Mouse (Mus musculus): Measurements from ENCODE around the gene Pgm5.

DNA sequence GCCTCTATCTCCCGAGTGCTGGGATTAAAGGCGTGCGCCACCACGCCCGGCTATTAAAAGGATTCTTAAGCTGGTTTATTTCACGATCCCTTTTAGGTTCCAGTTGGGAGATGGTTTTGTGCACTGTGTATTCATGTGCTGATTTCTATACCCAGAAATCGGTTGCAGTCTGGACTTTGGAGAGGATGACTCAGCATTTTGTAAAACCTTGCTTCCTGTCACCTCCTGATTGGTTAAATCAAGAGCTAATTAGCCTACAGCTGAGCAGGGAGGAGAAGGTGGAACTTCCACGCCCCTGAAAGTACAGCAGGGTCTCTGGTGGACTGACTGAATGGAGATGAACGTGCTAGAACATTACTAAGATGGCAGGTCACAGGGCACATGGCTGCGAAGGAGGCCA is 175.2 kb downstream of the Pgm5 start:
- TF ChIP-seq CTCF (IDR thresholded peaks at IDR 0.05; ENCODE audit: insufficient read depth, low read length) (no peak), POLR2A (IDR thresholded peaks at IDR 0.05; ENCODE audit: borderline replicate concordance, extremely low read depth, low read depth, low read length) (no peak)

Measured in lung, adult 2 months (tissue).